Mouse (Mus musculus) limb, embryonic 11.5 days (tissue): Measurements from ENCODE around the gene Apoc2. TPM values are rescaled to one million over a fixed set of nuclear protein-coding genes. Genes with fewer than 3 reads are reported as not detected.
A peak's percentile ranks its signal among the peaks of the same experiment; 100 is the strongest.

ENCODE experiments used
- ATAC-seq: fragments of 200-750 bp; cut with Nextera tagmentation; 2 replicates; pipeline ENCODE4 v1.8.0; 2017; ENCODE audit warnings: low read depth; ENCODE audit not compliant: insufficient number of reproducible peaks, low FRiP score, low TSS enrichment
- DNase-seq: peaks from one replicate; pipeline ENCODE4 v3.0.0-alpha.2; 2015; ENCODE audit warnings: low spot score
- H3K27ac ChIP-seq: fragments of 300-500 bp; sonication (generic); replicated peaks from 2 replicates; pipeline ENCODE4 v1.5.1; 2014; ENCODE audit warnings: low read depth, mild to moderate bottlenecking, low read length
- H3K27me3 ChIP-seq: fragments of 300-500 bp; sonication (generic); 2 replicates; pipeline ENCODE4 v1.6.1; 2014; ENCODE audit warnings: mild to moderate bottlenecking, low read length, mixed read lengths; ENCODE audit not compliant: control insufficient read depth, insufficient read depth
- H3K36me3 ChIP-seq: fragments of 300-500 bp; sonication (generic); 2 replicates; pipeline ENCODE4 v1.6.1; 2014; ENCODE audit warnings: mild to moderate bottlenecking, low read length, moderate library complexity, mixed read lengths; ENCODE audit not compliant: control insufficient read depth, insufficient read depth
- H3K4me1 ChIP-seq: fragments of 300-500 bp; sonication (generic); 2 replicates; pipeline ENCODE4 v1.6.1; 2014; ENCODE audit warnings: low read length, mixed read lengths; ENCODE audit not compliant: control insufficient read depth, insufficient read depth
- H3K4me2 ChIP-seq: fragments of 300-500 bp; sonication (generic); 2 replicates; pipeline ENCODE4 v1.6.1; 2014; ENCODE audit warnings: low read depth, mild to moderate bottlenecking, moderate library complexity; ENCODE audit not compliant: severe bottlenecking
- H3K4me3 ChIP-seq: fragments of 300-500 bp; sonication (generic); 2 replicates; pipeline ENCODE4 v1.5.1; 2014; ENCODE audit warnings: low read depth, low read length
- H3K9ac ChIP-seq: fragments of 300-500 bp; sonication (generic); 2 replicates; pipeline ENCODE4 v1.6.1; 2014; ENCODE audit warnings: mild to moderate bottlenecking, low read length
- H3K9me3 ChIP-seq: fragments of 300-500 bp; sonication (generic); 2 replicates; pipeline ENCODE4 v1.6.1; 2016; ENCODE audit warnings: low read length; ENCODE audit not compliant: control insufficient read depth
- WGBS: fragments of 180-500 bp; shearing (Covaris S2); extraction: QIAGEN DNeasy Blood & Tissue Kit; methylation state at CpG from one replicate; pipeline ENCODE4 v1.1.7; 2014; 5-methylcytosine and 5-hydroxymethylcytosine counted together
- polyA plus RNA-seq: library from polyadenylated mRNA; unstranded; fragments of >200 nt; fragmentation: Nextera tagmentation; extraction: Ambion mirVana; gene quantifications from 2 replicates; pipeline ENCODE4 v1.2.1, GENCODE M21; 2014

Apoc2 gene
- polyA plus RNA-seq, 1 experiment from 2014 or later: 0.77 TPM

DNA sequence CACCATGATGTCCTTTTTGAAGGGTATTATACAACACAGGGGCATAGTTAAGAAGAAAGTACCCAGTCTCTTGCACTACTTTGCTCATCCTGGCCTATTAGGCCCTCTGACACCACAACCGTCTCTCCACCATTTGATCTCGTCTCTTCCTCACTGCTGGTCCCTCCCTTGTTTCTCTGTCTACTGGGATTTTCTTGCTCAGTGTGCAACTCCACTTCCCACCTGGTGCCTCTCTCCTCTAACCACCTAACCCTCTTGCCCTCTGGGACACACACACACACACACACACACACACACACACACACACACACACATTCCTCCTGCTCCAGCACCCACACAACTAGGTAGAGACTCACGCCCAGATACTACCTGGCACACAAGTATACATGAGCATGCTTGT, 1.2 kb upstream of the Apoc2 start:
- Histone ChIP-seq H3K4me1 (no peaks in the 10 kb centered on the region), H3K36me3 (no peaks in the 10 kb centered on the region), H3K27me3 (no peaks in the 10 kb centered on the region), H3K4me2 (no peak overlapping the region), H3K4me3 (no peak overlapping the region), H3K27ac (no peak overlapping the region), H3K9ac (no peak overlapping the region), H3K9me3 (no peaks in the 10 kb centered on the region)
- no peak for ATAC-seq
- no peak for DNase-seq
- 84% methylated on average over 3 of the region's 3 CpGs for WGBS

DNA sequence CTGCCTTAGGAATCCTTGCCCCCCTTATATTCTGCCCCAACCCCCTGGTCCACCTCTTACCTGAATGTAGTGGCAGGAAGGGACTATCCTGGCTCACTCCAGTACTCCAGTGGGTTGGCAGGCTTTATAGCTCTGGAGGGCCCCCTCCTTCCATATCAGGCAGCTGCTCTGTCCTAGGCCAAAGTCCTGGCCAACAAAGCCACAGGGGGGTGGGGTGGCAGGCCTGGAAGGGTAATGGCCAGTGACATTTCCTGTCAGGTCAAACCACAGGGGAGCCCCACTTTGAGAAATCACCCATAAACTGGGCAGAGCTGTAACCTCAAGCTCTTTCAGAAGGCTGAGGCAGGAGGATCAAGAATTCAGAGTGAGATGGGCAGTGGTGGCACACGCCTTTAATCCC, 1.1 kb downstream of the Apoc2 start:
- H3K27me3 ChIP-seq: no peaks in the 10 kb centered on the region
- H3K9ac ChIP-seq: no peak overlapping the region
- no peak overlapping the region for H3K4me2 ChIP-seq
- WGBS: 75% methylated on average over 1 of the region's 1 CpGs
- ATAC-seq: no peak
- H3K4me1 ChIP-seq: no peaks in the 10 kb centered on the region
- DNase-seq: no peak
- H3K9me3 ChIP-seq: no peaks in the 10 kb centered on the region
- H3K4me3 ChIP-seq: no peak overlapping the region
- H3K36me3 ChIP-seq: no peaks in the 10 kb centered on the region
- no peak overlapping the region for H3K27ac ChIP-seq

DNA sequence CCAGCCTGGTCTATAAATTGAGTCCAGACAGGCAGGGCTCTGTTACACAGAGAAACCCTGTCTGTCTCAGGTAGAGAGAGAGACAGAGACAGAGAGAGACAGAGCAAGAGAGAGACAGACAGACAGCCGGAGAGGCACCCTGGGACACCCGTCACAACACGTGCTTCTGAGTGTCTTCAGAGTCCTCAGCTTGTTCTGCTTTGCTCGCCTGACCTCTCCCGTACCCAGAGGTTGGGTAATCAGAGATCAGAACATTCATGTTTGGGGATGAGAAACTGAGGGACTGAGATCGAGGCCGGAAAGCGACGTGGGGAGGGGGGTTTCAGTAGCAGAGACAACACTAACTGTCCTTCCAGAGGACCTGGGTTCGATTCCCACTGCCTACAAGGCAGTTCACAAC, 1.9 kb downstream of the Apoc2 start:
- no peak overlapping the region for H3K27ac ChIP-seq
- no peak overlapping the region for H3K4me2 ChIP-seq
- no peaks in the 10 kb centered on the region for H3K4me1 ChIP-seq
- no peak overlapping the region for H3K9ac ChIP-seq
- no peaks in the 10 kb centered on the region for H3K36me3 ChIP-seq
- no peak overlapping the region for H3K4me3 ChIP-seq
- no peak for ATAC-seq
- H3K9me3 ChIP-seq: no peaks in the 10 kb centered on the region
- H3K27me3 ChIP-seq: no peaks in the 10 kb centered on the region
- DNase-seq: no peak
- 82% methylated on average over 10 of the region's 10 CpGs for WGBS

DNA sequence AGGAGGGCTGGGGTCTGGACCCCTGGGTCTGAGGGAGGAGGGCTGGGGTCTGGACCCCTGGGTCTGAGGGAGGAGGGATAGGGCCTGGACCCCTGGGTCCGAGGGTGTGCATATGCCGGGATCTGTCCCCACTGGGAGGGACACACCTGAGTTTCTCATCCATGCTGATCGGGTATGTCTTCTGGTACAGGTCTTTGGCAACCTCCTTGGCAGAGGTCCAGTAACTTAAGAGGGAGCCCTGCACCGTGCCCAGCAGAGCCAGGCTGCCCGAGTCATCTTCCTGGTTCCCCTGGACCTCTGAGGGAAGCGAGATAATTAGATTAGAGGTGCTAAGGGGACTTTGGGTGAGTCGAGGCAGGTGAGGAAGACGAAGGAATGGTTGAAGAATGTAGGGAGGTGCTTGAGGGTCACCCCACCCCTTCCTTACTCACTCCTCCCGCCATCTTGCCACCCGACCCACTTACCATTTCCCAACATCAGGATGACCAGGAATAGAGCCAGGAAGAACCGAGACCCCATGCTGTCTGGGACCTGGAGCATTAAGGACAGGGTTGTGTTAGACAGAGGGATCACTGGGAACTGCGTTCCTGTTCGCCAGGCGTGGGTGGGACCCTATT, 4.5 kb downstream of the Apoc2 start:
- ATAC-seq: no peak

DNA sequence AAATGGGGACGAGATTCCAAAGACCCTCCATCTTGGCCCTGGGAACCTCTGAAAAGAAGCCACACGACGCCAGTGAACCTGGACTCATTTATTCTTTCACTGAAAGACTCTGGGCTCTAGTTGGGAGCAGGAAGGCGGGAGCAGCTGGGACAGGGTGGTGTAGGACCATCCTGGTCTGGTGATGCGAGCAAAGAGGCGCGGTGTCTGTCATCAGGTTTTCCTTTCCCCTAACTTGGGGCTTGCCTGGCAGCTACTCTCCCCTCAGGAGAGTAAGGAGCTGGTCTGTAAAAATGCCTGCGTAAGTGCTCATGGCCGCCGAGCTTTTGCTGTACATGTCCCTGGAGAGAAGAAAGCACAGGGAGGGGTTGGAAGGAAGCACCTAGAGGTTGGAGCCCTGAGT, 6.2 kb downstream of the Apoc2 start:
- H3K27ac ChIP-seq: no peak overlapping the region
- H3K27me3 ChIP-seq: no peaks in the 10 kb centered on the region
- ATAC-seq (no peak), DNase-seq (no peak)
- no peak overlapping the region for H3K4me2 ChIP-seq
- H3K36me3 ChIP-seq: no peaks in the 10 kb centered on the region
- H3K4me1 ChIP-seq: no peaks in the 10 kb centered on the region
- no peaks in the 10 kb centered on the region for H3K9me3 ChIP-seq
- H3K9ac ChIP-seq: no peak overlapping the region
- WGBS: 72% methylated on average over 10 of the region's 10 CpGs
- H3K4me3 ChIP-seq: no peak overlapping the region

More for the DNA sequence above, 4.5 kb downstream of the Apoc2 start:
- no peak overlapping the region for H3K9ac ChIP-seq
- H3K4me3 ChIP-seq: no peak overlapping the region
- H3K36me3 ChIP-seq: no peaks in the 10 kb centered on the region
- 68% methylated on average over 14 of the region's 14 CpGs for WGBS
- no peaks in the 10 kb centered on the region for H3K27me3 ChIP-seq
- no peak for DNase-seq
- H3K27ac ChIP-seq: no peak overlapping the region
- no peak overlapping the region for H3K4me2 ChIP-seq
- no peaks in the 10 kb centered on the region for H3K9me3 ChIP-seq
- H3K4me1 ChIP-seq: no peaks in the 10 kb centered on the region

DNA sequence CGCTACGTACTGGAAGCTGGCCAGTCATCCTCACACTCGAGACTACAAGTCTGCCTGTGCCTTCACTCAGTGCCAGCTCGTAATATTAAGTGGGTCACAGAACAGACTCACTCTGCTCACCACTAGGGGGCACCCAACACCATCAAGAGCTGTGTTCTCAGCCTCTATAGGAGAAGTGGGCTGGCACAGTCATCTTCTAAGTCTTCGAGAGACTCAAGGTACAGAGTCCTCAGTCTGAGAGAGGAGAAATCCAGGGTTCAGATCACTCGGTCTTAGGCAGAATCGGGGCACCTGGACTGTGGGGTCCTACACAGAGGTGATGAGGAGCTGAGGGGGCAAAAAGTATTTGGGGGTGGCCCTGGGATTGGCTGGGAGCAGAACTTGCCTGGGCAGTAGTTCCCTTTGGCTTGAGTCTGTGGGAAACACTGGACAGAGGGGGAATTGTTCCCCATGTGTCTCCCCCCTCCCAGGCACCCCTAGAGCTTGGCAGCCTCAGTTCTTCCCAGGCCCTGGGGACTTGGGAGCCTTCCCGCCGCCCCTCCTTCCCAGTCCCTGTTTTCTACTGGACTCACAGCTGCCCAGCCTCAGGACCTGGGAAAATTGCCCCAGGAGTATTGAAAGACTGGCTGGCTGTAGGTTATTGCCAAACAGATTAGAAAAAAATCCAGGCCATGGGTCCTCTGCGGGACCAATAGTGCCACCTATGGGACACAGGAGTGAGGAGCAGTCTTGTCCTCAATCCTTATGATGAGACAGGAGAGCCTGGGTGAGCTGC, 8.6 kb downstream of the Apoc2 start:
- no peak overlapping the region for H3K9ac ChIP-seq
- H3K4me3 ChIP-seq: no peak overlapping the region

DNA sequence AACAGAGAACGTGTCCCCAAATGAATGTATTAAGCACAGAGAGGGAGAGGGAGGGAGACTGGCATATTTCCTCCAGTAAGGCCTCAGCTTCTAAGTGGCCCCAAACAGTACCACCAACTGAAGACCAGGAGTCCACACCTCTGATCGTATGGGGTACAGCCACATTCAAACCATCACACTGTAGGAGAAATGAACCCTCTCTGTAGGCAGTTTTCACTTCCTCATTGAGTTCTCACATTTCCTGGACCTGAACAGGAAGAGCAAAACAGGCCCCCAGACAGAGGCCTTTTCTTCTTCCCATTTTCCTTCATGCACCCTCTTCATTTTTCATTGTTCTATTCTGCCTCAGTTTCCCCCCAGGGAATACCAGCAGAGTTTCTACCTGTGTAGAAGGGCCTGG, 10.3 kb downstream of the Apoc2 start:
- Histone ChIP-seq H3K9me3 (no peaks in the 10 kb centered on the region), H3K9ac (no peak overlapping the region), H3K27ac (no peak overlapping the region), H3K27me3 (no peaks in the 10 kb centered on the region), H3K4me1 (peaks cover 7% of the 10 kb centered on the region; the same call in 1 of the 2 replicates), H3K4me2 (no peak overlapping the region), H3K36me3 (no peaks in the 10 kb centered on the region), H3K4me3 (no peak overlapping the region)
- DNase-seq: no peak
- WGBS: 85% methylated on average over 2 of the region's 2 CpGs
- no peak for ATAC-seq

More for the DNA sequence above, 8.6 kb downstream of the Apoc2 start:
- ATAC-seq (peak; percentile 57), DNase-seq (peak; percentile 92)
- H3K4me2 ChIP-seq: peak overlapping the region; percentile 25
- no peak overlapping the region for H3K27ac ChIP-seq
- H3K27me3 ChIP-seq: no peaks in the 10 kb centered on the region
- 10% methylated on average over 10 of the region's 10 CpGs for WGBS
- H3K36me3 ChIP-seq: no peaks in the 10 kb centered on the region
- 0 out of 2 replicates have a peak, but pooled peaks cover under 1% of the 10 kb centered on the region for H3K4me1 ChIP-seq
- no peaks in the 10 kb centered on the region for H3K9me3 ChIP-seq

DNA sequence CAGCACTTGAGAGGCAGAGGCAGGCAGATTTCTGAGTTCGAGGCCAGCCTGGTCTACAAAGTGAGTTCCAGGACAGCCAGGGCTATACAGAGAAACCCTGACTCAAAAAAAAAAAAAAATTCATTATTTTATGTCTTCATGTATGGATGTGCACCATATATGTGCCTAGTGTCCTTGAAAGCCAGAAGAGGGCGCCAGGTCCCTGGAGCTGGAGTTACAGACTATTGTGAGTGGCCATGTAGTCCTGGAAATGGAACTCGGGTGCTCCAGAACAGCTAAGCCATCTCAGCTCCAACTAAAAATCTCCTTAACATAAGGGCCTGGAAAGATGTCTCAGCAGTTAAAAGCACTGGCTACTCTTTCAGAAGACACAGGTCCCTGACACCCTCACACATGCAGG, 11.0 kb downstream of the Apoc2 start:
- Histone ChIP-seq H3K4me1 (peaks cover 7% of the 10 kb centered on the region; the same call in 1 of the 2 replicates), H3K27ac (no peak overlapping the region), H3K4me2 (no peak overlapping the region), H3K9me3 (no peaks in the 10 kb centered on the region), H3K27me3 (no peaks in the 10 kb centered on the region), H3K4me3 (no peak overlapping the region), H3K36me3 (no peaks in the 10 kb centered on the region; the same call in 1 of the 2 replicates), H3K9ac (no peak overlapping the region)
- ATAC-seq: no peak
- 64% methylated on average over 3 of the region's 3 CpGs for WGBS
- DNase-seq: no peak
